ENCODE assay signal across 8 mouse cellular contexts in genomic region chr5:121627871-121628270, GRCm38 (mm10). TPM values are rescaled to one million over a fixed set of nuclear protein-coding genes. Genes with fewer than 3 reads are reported as not detected.
A peak's percentile ranks its signal among the peaks of the same experiment; 100 is the strongest.
DNase-seq lines count a peak whose midpoint lies in the region; ATAC-seq and TF ChIP-seq lines count a peak whose summit lies in the region.

No protein-coding gene starts in this region.

- no peak overlapping the region for H3K4me3 ChIP-seq in bone marrow, adult 2 months (replicated peaks; ENCODE audit: control insufficient read depth, low read depth, low read length)
- no peak overlapping the region for H3K4me3 ChIP-seq in lung, adult 2 months (replicated peaks; ENCODE audit: extremely low read depth, low read depth, low read length)

- no peaks in the 10 kb centered on the region for H3K4me1 ChIP-seq in bone marrow, adult 2 months (ENCODE audit: control insufficient read depth, insufficient read depth, low read length)
- no peaks in the 10 kb centered on the region for H3K4me1 ChIP-seq in lung, adult 2 months (ENCODE audit: control insufficient read depth, insufficient read depth, low read length)

- DNase-seq in ovary, postnatal 10 days (ENCODE audit: low spot score), result peak; percentile 53
- DNase-seq in ovary, adult 18-20 months (ENCODE audit: low spot score), result no peak
- DNase-seq in kidney, postnatal 25 days, result peak; percentile 78 to 91
- peak; percentile 79 for DNase-seq in lung, adult 2 months
- DNase-seq in right cerebral cortex, postnatal 25 days, result peak; percentile 19
- peak; percentile 25 for DNase-seq in yolk sac, embryonic 10.5 days (ENCODE audit: low spot score)

- ATAC-seq in erythroblast, adult 5-6 weeks (replicated peaks; ENCODE audit: low FRiP score, poor library complexity, severe bottlenecking), result peak; percentile 80

- TF ChIP-seq POLR2A in bone marrow, adult 2 months (IDR thresholded peaks at IDR 0.05; ENCODE audit: borderline replicate concordance, control insufficient read depth, low read depth, low read length), result no peak
- no peak for TF ChIP-seq POLR2A in lung, adult 2 months (IDR thresholded peaks at IDR 0.05; ENCODE audit: borderline replicate concordance, extremely low read depth, low read depth, low read length)

- WGBS in bone marrow, adult 2 months, result 0% methylated on average over 1 of the region's 1 CpGs
- 0% methylated on average over 1 of the region's 1 CpGs for WGBS in lung, adult 2 months

- TF ChIP-seq CTCF in bone marrow, adult 2 months (IDR thresholded peaks at IDR 0.05; ENCODE audit: control insufficient read depth, insufficient read depth, low read length), result peak; percentile 87
- TF ChIP-seq CTCF in lung, adult 2 months (IDR thresholded peaks at IDR 0.05; ENCODE audit: insufficient read depth, low read length), result peak; percentile 87

- no peak overlapping the region for H3K27ac ChIP-seq in bone marrow, adult 2 months (ENCODE audit: control insufficient read depth, insufficient read depth, low read depth, low read length, poor library complexity)

RNA-seq across cellular contexts. Expression of gene Acad12, which starts 9.1 kb away (rescaled TPM):
- polyA plus RNA-seq in bone marrow, adult 2 months (2011; ENCODE audit: insufficient read depth, insufficient read length, low replicate concordance, missing spikeins), result 1.3 and 2.1 TPM in 2 replicates
- 1.9 and 3.1 TPM in 2 replicates for total RNA-seq in erythroblast, adult 5-6 weeks (2015; ENCODE audit: low replicate concordance)
- 0.14 and 0.51 TPM in 2 replicates for total RNA-seq in erythroblast, adult 5-6 weeks (2017; ENCODE audit: low replicate concordance)
- polyA plus RNA-seq in lung, adult 2 months (2012; rRNA removed), result 10.1 and 10.3 TPM in 2 replicates

RNA-seq across cellular contexts. Expression of gene Acad10, which starts 32.4 kb away (rescaled TPM):
- polyA plus RNA-seq in bone marrow, adult 2 months (2011; ENCODE audit: insufficient read depth, insufficient read length, low replicate concordance, missing spikeins), result 2.6 and 8.6 TPM in 2 replicates
- total RNA-seq in erythroblast, adult 5-6 weeks (2015; ENCODE audit: low replicate concordance), result 2.1 and 3.7 TPM in 2 replicates
- 0.14 and 0.26 TPM in 2 replicates for total RNA-seq in erythroblast, adult 5-6 weeks (2017; ENCODE audit: low replicate concordance)
- 6.1 and 7.0 TPM in 2 replicates for polyA plus RNA-seq in lung, adult 2 months (2012; rRNA removed)

RNA-seq across cellular contexts. Expression of gene Brap, which starts 32.5 kb away (rescaled TPM):
- 18.7 and 23.4 TPM in 2 replicates for polyA plus RNA-seq in bone marrow, adult 2 months (2011; ENCODE audit: insufficient read depth, insufficient read length, low replicate concordance, missing spikeins)
- total RNA-seq in erythroblast, adult 5-6 weeks (2015; ENCODE audit: low replicate concordance), result 30.4 and 45.1 TPM in 2 replicates
- total RNA-seq in erythroblast, adult 5-6 weeks (2017; ENCODE audit: low replicate concordance), result 67.0 and 88.8 TPM in 2 replicates
- polyA plus RNA-seq in lung, adult 2 months (2012; rRNA removed), result 28.8 and 30.6 TPM in 2 replicates

RNA-seq across cellular contexts. Expression of gene Aldh2, which starts 34.2 kb away (rescaled TPM):
- polyA plus RNA-seq in bone marrow, adult 2 months (2011; ENCODE audit: insufficient read depth, insufficient read length, low replicate concordance, missing spikeins), result 151 and 336 TPM in 2 replicates
- 28.2 and 58.1 TPM in 2 replicates for total RNA-seq in erythroblast, adult 5-6 weeks (2015; ENCODE audit: low replicate concordance)
- total RNA-seq in erythroblast, adult 5-6 weeks (2017; ENCODE audit: low replicate concordance), result 96.6 and 99.4 TPM in 2 replicates
- polyA plus RNA-seq in lung, adult 2 months (2012; rRNA removed), result 1,209 and 1,438 TPM in 2 replicates
